Mouse (Mus musculus) brain, embryonic 14.5 days (tissue): ENCODE results near the gene Col4a4.

Source experiments
- CTCF ChIP-seq: fragments of 200-500 bp; IDR thresholded peaks from 2 replicates; pipeline ENCODE4 v1.5.1; 2012; ENCODE audit warnings: inconsistent platforms, mild to moderate bottlenecking, moderate library complexity, borderline replicate concordance; ENCODE audit not compliant: insufficient read depth, insufficient read length; ENCODE audit errors: extremely low read depth
- POLR2A ChIP-seq: fragments of 200-500 bp; IDR thresholded peaks from 2 replicates; pipeline ENCODE4 v1.6.1; 2012; ENCODE audit warnings: mild to moderate bottlenecking, inconsistent platforms, borderline replicate concordance; ENCODE audit not compliant: poor library complexity, insufficient read depth, insufficient read length, severe bottlenecking; ENCODE audit errors: extremely low read depth

GRCm38 (mm10) chr1:82560223-82560622, 26.4 kb downstream of the Col4a4 start:
- no peak for TF ChIP-seq CTCF
- TF ChIP-seq POLR2A: no peak
